Mouse (Mus musculus) embryonic facial prominence, embryonic 11.5 days (tissue): ENCODE measurements around the gene Zdhhc24. TPM values are rescaled to one million over a fixed set of nuclear protein-coding genes. Genes with fewer than 3 reads are reported as not detected.

Experiments
- ATAC-seq: fragments of 200-750 bp; cut with Nextera tagmentation; replicated peaks from 2 replicates; pipeline ENCODE4 v1.8.0; 2017; ENCODE audit warnings: low read depth; ENCODE audit not compliant: insufficient number of reproducible peaks, low FRiP score, low TSS enrichment
- DNase-seq: peaks from one replicate; pipeline ENCODE4 v3.0.0-alpha.2; 2015; ENCODE audit warnings: low spot score
- H3K27ac ChIP-seq: fragments of 300-500 bp; sonication (generic); replicated peaks from 2 replicates; pipeline ENCODE4 v1.5.1; 2014; ENCODE audit warnings: mild to moderate bottlenecking, low read depth, low read length, control low read depth
- H3K27me3 ChIP-seq: fragments of 300-500 bp; sonication (generic); 2 replicates; pipeline ENCODE4 v1.6.1; 2014; ENCODE audit warnings: mild to moderate bottlenecking, low read length, moderate library complexity, mixed read lengths; ENCODE audit not compliant: control insufficient read depth, insufficient read depth
- H3K36me3 ChIP-seq: fragments of 300-500 bp; sonication (generic); replicated peaks from 2 replicates; pipeline ENCODE4 v1.6.1; 2014; ENCODE audit warnings: low read depth, mild to moderate bottlenecking, low read length, moderate library complexity, mixed read lengths; ENCODE audit not compliant: control insufficient read depth, insufficient read depth
- H3K4me1 ChIP-seq: fragments of 300-500 bp; sonication (generic); 2 replicates; pipeline ENCODE4 v1.6.1; 2014; ENCODE audit warnings: low read length, mixed read lengths; ENCODE audit not compliant: control insufficient read depth, insufficient read depth
- H3K4me2 ChIP-seq: fragments of 300-500 bp; sonication (generic); 2 replicates; pipeline ENCODE4 v1.6.1; 2014; ENCODE audit warnings: low read depth, mild to moderate bottlenecking, control low read depth, low read length, moderate library complexity
- H3K4me3 ChIP-seq: fragments of 300-500 bp; sonication (generic); 2 replicates; pipeline ENCODE4 v1.5.1; 2014; ENCODE audit warnings: low read depth, low read length, control low read depth
- H3K9ac ChIP-seq: fragments of 300-500 bp; sonication (generic); replicated peaks from 2 replicates; pipeline ENCODE4 v1.6.1; 2014; ENCODE audit warnings: mild to moderate bottlenecking, control low read depth, low read length
- H3K9me3 ChIP-seq: fragments of 300-500 bp; sonication (generic); replicated peaks from 2 replicates; pipeline ENCODE4 v1.6.1; 2016; ENCODE audit warnings: mild to moderate bottlenecking, low read length, inconsistent platforms, mixed read lengths; ENCODE audit not compliant: control insufficient read depth
- WGBS: fragments of 180-500 bp; shearing (Covaris S2); extraction: QIAGEN DNeasy Blood & Tissue Kit; methylation state at CpG from one replicate; pipeline ENCODE4 v1.1.7; 2014; 5-methylcytosine and 5-hydroxymethylcytosine counted together
- polyA plus RNA-seq: library from polyadenylated mRNA; unstranded; fragments of >200 nt; fragmentation: Nextera tagmentation; extraction: Ambion mirVana; gene quantifications from 2 replicates; pipeline ENCODE4 v1.2.1, GENCODE M21; 2014

Gene Zdhhc24
- 7.4 and 8.7 TPM in 2 replicates for polyA plus RNA-seq

GRCm38 (mm10) chr19:4878405-4879323 is at the start of gene Zdhhc24:
TSS of gene Zdhhc24 (plus strand) at chr19:4878668.
- Histone ChIP-seq H3K36me3 (no peaks in the 10 kb centered on the region), H3K9me3 (no peaks in the 10 kb centered on the region), H3K27me3 (no peaks in the 10 kb centered on the region), H3K27ac (peak within 1 kb of the TSS; percentile 52), H3K4me1 (no peaks in the 10 kb centered on the region; the same call in 1 of the 2 replicates), H3K4me3 (peak within 1 kb of the TSS; percentile 91), H3K9ac (peak within 1 kb of the TSS; percentile 81), H3K4me2 (peak within 1 kb of the TSS; percentile 96)
- peak; percentile 93 for ATAC-seq
- peak; percentile 96 for DNase-seq
- WGBS: 2% methylated on average over 52 of the region's 52 CpGs

GRCm38 (mm10) chr19:4829156-4829555 is 49.3 kb upstream of the Zdhhc24 start:
- no peak for ATAC-seq
- H3K9ac ChIP-seq: no peak overlapping the region
- DNase-seq: no peak
- no peak overlapping the region for H3K4me2 ChIP-seq
- no peak overlapping the region for H3K27ac ChIP-seq
- WGBS: 70% methylated on average over 7 of the region's 7 CpGs
- no peaks in the 10 kb centered on the region for H3K9me3 ChIP-seq
- no peaks in the 10 kb centered on the region for H3K36me3 ChIP-seq
- H3K27me3 ChIP-seq: no peaks in the 10 kb centered on the region
- no peak overlapping the region for H3K4me3 ChIP-seq
- H3K4me1 ChIP-seq: no peaks in the 10 kb centered on the region

GRCm38 (mm10) chr19:4833977-4834376 is 44.5 kb upstream of the Zdhhc24 start:
- Histone ChIP-seq H3K4me3 (no peak overlapping the region), H3K4me1 (no peaks in the 10 kb centered on the region), H3K27me3 (no peaks in the 10 kb centered on the region), H3K9me3 (no peaks in the 10 kb centered on the region), H3K27ac (no peak overlapping the region), H3K36me3 (no peaks in the 10 kb centered on the region), H3K9ac (no peak overlapping the region), H3K4me2 (no peak overlapping the region)
- ATAC-seq (no peak), DNase-seq (no peak)
- WGBS: 79% methylated on average over 8 of the region's 8 CpGs

- ATAC-seq: no peak
- no peak overlapping the region for H3K4me3 ChIP-seq
- no peak overlapping the region; the same call in 1 of the 2 replicates for H3K9ac ChIP-seq
- DNase-seq: no peak
- no peak overlapping the region for H3K27ac ChIP-seq
- H3K27me3 ChIP-seq: peaks cover 3% of the 10 kb centered on the region
- no peaks in the 10 kb centered on the region for H3K36me3 ChIP-seq
- 77% methylated on average over 2 of the region's 2 CpGs for WGBS
- H3K9me3 ChIP-seq: no peaks in the 10 kb centered on the region
- no peak overlapping the region for H3K4me2 ChIP-seq
- H3K4me1 ChIP-seq: no peaks in the 10 kb centered on the region
These were observed 42.4 kb upstream of the Zdhhc24 start for GRCm38 (mm10) chr19:4836096-4836495.

- WGBS: 92% methylated on average over 6 of the region's 6 CpGs
These were observed 41.4 kb upstream of the Zdhhc24 start for GRCm38 (mm10) chr19:4837049-4837448.

GRCm38 (mm10) chr19:4838526-4839140 is 39.8 kb upstream of the Zdhhc24 start:
- DNase-seq (peak; percentile 4), ATAC-seq (0 out of 2 replicates have a peak, but pooled peaks have one; percentile 7)
- H3K27me3 ChIP-seq: peaks cover 3% of the 10 kb centered on the region
- peak overlapping the region; percentile 64 for H3K4me3 ChIP-seq
- H3K4me1 ChIP-seq: no peaks in the 10 kb centered on the region
- WGBS: 33% methylated on average over 10 of the region's 10 CpGs
- peak overlapping the region; percentile 79 for H3K9ac ChIP-seq
- no peaks in the 10 kb centered on the region for H3K36me3 ChIP-seq
- no peak overlapping the region for H3K27ac ChIP-seq
- peak overlapping the region; percentile 92 for H3K4me2 ChIP-seq
- H3K9me3 ChIP-seq: no peaks in the 10 kb centered on the region

More at GRCm38 (mm10) chr19:4837049-4837448, 41.4 kb upstream of the Zdhhc24 start:
- DNase-seq (no peak), ATAC-seq (no peak)
- Histone ChIP-seq H3K36me3 (no peaks in the 10 kb centered on the region), H3K4me2 (no peak overlapping the region), H3K27ac (no peak overlapping the region), H3K9ac (no peak overlapping the region), H3K4me1 (no peaks in the 10 kb centered on the region), H3K4me3 (no peak overlapping the region), H3K27me3 (peaks cover 3% of the 10 kb centered on the region), H3K9me3 (no peaks in the 10 kb centered on the region)

GRCm38 (mm10) chr19:4839149-4839548 is 39.3 kb upstream of the Zdhhc24 start, which contains the start of the genes Ccs and Ccdc87:
TSS of gene Ccs (minus strand) at chr19:4839332.
TSS of gene Ccdc87 (plus strand) at chr19:4839366.
- Histone ChIP-seq H3K9me3 (no peaks in the 10 kb centered on the region), H3K4me3 (peak within 1 kb of the TSS; percentile 64), H3K4me2 (peak within 1 kb of the TSS; percentile 92), H3K9ac (peak within 1 kb of the TSS; percentile 79), H3K27ac (no peak within 1 kb of the TSS), H3K27me3 (peaks cover 3% of the 10 kb centered on the region), H3K36me3 (no peaks in the 10 kb centered on the region), H3K4me1 (no peaks in the 10 kb centered on the region)
- ATAC-seq (peak; percentile 97), DNase-seq (peak; percentile 97)
- 0% methylated on average over 25 of the region's 25 CpGs for WGBS
